Mouse (Mus musculus) forebrain, embryonic 11.5 days (tissue): ENCODE measurements around the gene Cep295. TPM values are rescaled to one million over a fixed set of nuclear protein-coding genes. Genes with fewer than 3 reads are reported as not detected.
"Not testable (repeated sequence)": the region's sequence is repeated elsewhere in the genome, so short reads cannot be mapped to it uniquely, and the experiment has no call there.

Source experiments
- ATAC-seq: fragments of 200-750 bp; cut with Nextera tagmentation; replicated peaks from 2 replicates; pipeline ENCODE4 v1.8.0; 2017; ENCODE audit warnings: moderate TSS enrichment; ENCODE audit not compliant: low FRiP score
- DNase-seq: peaks from one replicate; pipeline ENCODE4 v3.0.0-alpha.2; 2017; ENCODE audit warnings: low spot score
- H3K27ac ChIP-seq: fragments of 300-500 bp; sonication (generic); 2 replicates; pipeline ENCODE4 v1.5.1; 2014; ENCODE audit warnings: low read depth, low read length
- H3K27me3 ChIP-seq: fragments of 300-500 bp; sonication (generic); 2 replicates; pipeline ENCODE4 v1.6.1; 2014; ENCODE audit warnings: mild to moderate bottlenecking, low read length, mixed read lengths; ENCODE audit not compliant: control insufficient read depth, insufficient read depth
- H3K36me3 ChIP-seq: fragments of 300-500 bp; sonication (generic); 2 replicates; pipeline ENCODE4 v1.6.1; 2014; ENCODE audit warnings: mild to moderate bottlenecking, low read length, moderate library complexity, mixed read lengths; ENCODE audit not compliant: control insufficient read depth, insufficient read depth
- H3K4me1 ChIP-seq: fragments of 300-500 bp; sonication (generic); replicated peaks from 2 replicates; pipeline ENCODE4 v1.6.1; 2014; ENCODE audit warnings: low read length, mixed read lengths; ENCODE audit not compliant: control insufficient read depth, insufficient read depth
- H3K4me2 ChIP-seq: fragments of 300-500 bp; sonication (generic); 2 replicates; pipeline ENCODE4 v1.6.1; 2014; ENCODE audit warnings: low read depth, mild to moderate bottlenecking, low read length, moderate library complexity, mixed read lengths; ENCODE audit not compliant: severe bottlenecking
- H3K4me3 ChIP-seq: fragments of 300-500 bp; sonication (generic); 2 replicates; pipeline ENCODE4 v1.5.1; 2014; ENCODE audit warnings: low read depth, low read length
- H3K9ac ChIP-seq: fragments of 300-500 bp; sonication (generic); 2 replicates; pipeline ENCODE4 v1.6.1; 2014; ENCODE audit warnings: low read length
- H3K9me3 ChIP-seq: fragments of 300-500 bp; sonication (generic); 2 replicates; pipeline ENCODE4 v1.6.1; 2016; ENCODE audit warnings: low read length, mixed read lengths; ENCODE audit not compliant: control insufficient read depth
- WGBS: fragments of 180-500 bp; shearing (Covaris S2); extraction: QIAGEN DNeasy Blood & Tissue Kit; methylation state at CpG from one replicate; pipeline ENCODE4 v1.1.7; 2014; 5-methylcytosine and 5-hydroxymethylcytosine counted together
- polyA plus RNA-seq: library from polyadenylated mRNA; unstranded; fragments of >200 nt; fragmentation: Nextera tagmentation; extraction: Ambion mirVana; gene quantifications from 2 replicates; pipeline ENCODE4 v1.2.1, GENCODE M21; 2014

The Cep295 gene
- polyA plus RNA-seq, 1 experiment from 2014 or later = 28.3 TPM

DNA sequence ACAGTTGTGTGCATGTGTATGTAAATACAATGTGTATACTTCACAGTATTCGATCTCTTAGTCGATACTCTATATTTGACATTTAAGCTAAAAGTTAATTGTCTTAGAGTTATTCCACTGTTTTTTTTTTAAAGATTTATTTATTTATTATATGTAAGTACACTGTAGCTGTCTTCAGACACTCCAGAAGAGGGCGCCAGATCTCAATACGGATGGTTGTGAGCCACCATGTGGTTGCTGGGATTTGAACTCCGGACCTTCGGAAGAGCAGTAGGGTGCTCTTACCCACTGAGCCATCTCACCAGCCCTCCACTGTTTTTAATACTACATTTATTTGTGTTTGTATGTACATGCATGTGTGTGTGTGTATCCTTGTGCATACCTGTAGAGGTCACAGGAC lies 55.6 kb downstream of the Cep295 start:
- not testable (repeated sequence) for ATAC-seq, H3K27ac ChIP-seq, H3K27me3 ChIP-seq, DNase-seq, H3K4me2 ChIP-seq, H3K9ac ChIP-seq, H3K4me3 ChIP-seq, H3K36me3 ChIP-seq, H3K4me1 ChIP-seq, H3K9me3 ChIP-seq
- WGBS = 78% methylated on average over 6 of the region's 6 CpGs

- WGBS = 66% methylated on average over 6 of the region's 6 CpGs
These were observed 56.2 kb downstream of the Cep295 start for GRCm38 (mm10) chr9:15301399-15301798.

GRCm38 (mm10) chr9:15300056-15300455 lies 57.5 kb downstream of the Cep295 start:
- Histone ChIP-seq H3K4me1 (no peaks in the 10 kb centered on the region), H3K4me2 (no peak overlapping the region), H3K4me3 (no peak overlapping the region), H3K27me3 (no peaks in the 10 kb centered on the region), H3K27ac (no peak overlapping the region), H3K9ac (no peak overlapping the region), H3K36me3 (no peaks in the 10 kb centered on the region), H3K9me3 (no peaks in the 10 kb centered on the region)
- WGBS = 86% methylated on average over 5 of the region's 5 CpGs
- no peak for DNase-seq
- no peak for ATAC-seq

More at GRCm38 (mm10) chr9:15301399-15301798, 56.2 kb downstream of the Cep295 start:
- no peak overlapping the region for H3K4me2 ChIP-seq
- no peaks in the 10 kb centered on the region for H3K27me3 ChIP-seq
- DNase-seq (no peak), ATAC-seq (no peak)
- no peak overlapping the region for H3K4me3 ChIP-seq
- H3K9ac ChIP-seq = no peak overlapping the region
- no peaks in the 10 kb centered on the region for H3K36me3 ChIP-seq
- H3K4me1 ChIP-seq = no peaks in the 10 kb centered on the region
- H3K27ac ChIP-seq = no peak overlapping the region
- H3K9me3 ChIP-seq = no peaks in the 10 kb centered on the region

GRCm38 (mm10) chr9:15298451-15298850 lies 59.1 kb downstream of the Cep295 start:
- Histone ChIP-seq H3K27me3 (no peaks in the 10 kb centered on the region), H3K4me1 (no peaks in the 10 kb centered on the region), H3K4me3 (no peak overlapping the region), H3K36me3 (no peaks in the 10 kb centered on the region), H3K4me2 (no peak overlapping the region), H3K27ac (no peak overlapping the region), H3K9ac (no peak overlapping the region), H3K9me3 (no peaks in the 10 kb centered on the region)
- DNase-seq (no peak), ATAC-seq (no peak)
- WGBS = 75% methylated on average over 2 of the region's 2 CpGs

DNA sequence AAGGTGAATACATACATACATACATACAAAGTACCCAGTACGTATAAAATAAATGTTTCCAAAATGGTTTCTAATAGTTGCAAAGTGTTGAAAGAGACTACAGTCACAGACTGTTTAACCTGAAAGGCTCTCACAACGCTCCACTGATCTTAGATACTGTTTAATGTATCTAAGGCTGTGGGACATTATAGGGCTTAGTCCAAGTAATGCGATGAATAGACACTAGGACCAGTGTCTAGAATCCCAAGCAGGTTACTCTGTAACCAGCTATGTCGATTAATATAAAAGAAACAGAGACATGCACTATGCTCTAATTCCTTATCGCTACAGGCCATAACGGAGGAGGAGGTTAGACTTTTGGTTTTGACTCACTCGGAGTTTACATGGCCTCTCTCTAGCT lies 60.5 kb downstream of the Cep295 start:
- Histone ChIP-seq H3K9me3 (no peaks in the 10 kb centered on the region), H3K4me2 (no peak overlapping the region), H3K9ac (no peak overlapping the region), H3K27me3 (no peaks in the 10 kb centered on the region), H3K4me1 (no peaks in the 10 kb centered on the region), H3K36me3 (no peaks in the 10 kb centered on the region), H3K27ac (no peak overlapping the region), H3K4me3 (no peak overlapping the region)
- WGBS = 89% methylated on average over 7 of the region's 7 CpGs
- DNase-seq (no peak), ATAC-seq (no peak)

DNA sequence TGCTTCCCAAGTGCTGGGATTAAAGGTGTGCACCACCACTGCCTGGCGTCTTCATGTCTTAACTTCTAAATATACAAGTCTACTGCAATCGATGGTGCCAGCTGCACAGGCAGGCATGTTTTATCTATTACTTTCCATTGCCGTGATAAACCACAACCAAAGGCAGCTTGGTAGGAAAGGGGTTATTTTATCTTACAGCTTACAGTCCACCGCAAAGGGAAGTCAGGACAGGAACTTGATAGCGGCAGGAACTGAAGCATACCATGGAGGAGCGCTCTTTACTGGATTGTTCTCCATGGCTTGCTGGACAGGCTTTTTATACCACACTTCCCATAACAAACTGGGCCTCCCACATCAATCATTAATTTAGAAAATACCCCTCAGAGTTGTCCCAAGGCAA lies 68.3 kb downstream of the Cep295 start:
- 88% methylated on average over 6 of the region's 6 CpGs for WGBS
- H3K27me3 ChIP-seq = no peaks in the 10 kb centered on the region
- no peak overlapping the region for H3K4me2 ChIP-seq
- no peaks in the 10 kb centered on the region for H3K36me3 ChIP-seq
- no peaks in the 10 kb centered on the region for H3K4me1 ChIP-seq
- no peaks in the 10 kb centered on the region for H3K9me3 ChIP-seq
- no peak overlapping the region for H3K4me3 ChIP-seq
- H3K27ac ChIP-seq = no peak overlapping the region
- ATAC-seq (no peak), DNase-seq (no peak)
- H3K9ac ChIP-seq = no peak overlapping the region

GRCm38 (mm10) chr9:15288402-15288801 lies 69.2 kb downstream of the Cep295 start:
- Histone ChIP-seq H3K9ac (no peak overlapping the region), H3K4me3 (no peak overlapping the region), H3K27me3 (no peaks in the 10 kb centered on the region), H3K27ac (no peak overlapping the region), H3K36me3 (no peaks in the 10 kb centered on the region), H3K4me2 (no peak overlapping the region), H3K4me1 (no peaks in the 10 kb centered on the region), H3K9me3 (no peaks in the 10 kb centered on the region)
- no peak for ATAC-seq
- no peak for DNase-seq
- 86% methylated on average over 3 of the region's 3 CpGs for WGBS

GRCm38 (mm10) chr9:15287846-15288245 lies 69.7 kb downstream of the Cep295 start:
- Histone ChIP-seq H3K4me2 (no peak overlapping the region), H3K27ac (no peak overlapping the region), H3K36me3 (no peaks in the 10 kb centered on the region), H3K9ac (no peak overlapping the region), H3K4me1 (no peaks in the 10 kb centered on the region), H3K4me3 (no peak overlapping the region), H3K9me3 (no peaks in the 10 kb centered on the region), H3K27me3 (no peaks in the 10 kb centered on the region)
- no peak for DNase-seq
- no peak for ATAC-seq
- WGBS = 52% methylated on average over 6 of the region's 6 CpGs

DNA sequence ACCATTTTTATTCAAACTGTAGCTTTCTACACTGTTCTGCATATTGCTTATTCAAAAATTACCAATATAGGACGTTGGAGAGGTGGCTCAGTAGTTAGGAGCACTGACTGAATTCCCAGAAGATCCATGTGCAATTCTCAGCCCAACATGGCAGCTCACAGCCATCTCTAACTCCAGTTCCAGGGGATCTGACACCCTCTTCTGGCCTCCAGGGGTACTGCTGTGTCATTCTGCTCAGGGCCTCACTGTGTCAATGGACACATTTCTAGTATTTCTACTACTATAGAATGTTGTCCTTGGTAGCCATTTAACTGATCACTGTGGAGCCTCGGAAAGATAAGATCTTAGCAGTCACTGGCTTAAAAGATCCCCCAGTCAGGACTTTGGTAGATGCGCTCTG lies 72.1 kb downstream of the Cep295 start:
- no peak overlapping the region for H3K27ac ChIP-seq
- H3K4me1 ChIP-seq = 0 out of 2 replicates have a peak, but pooled peaks cover 4% of the 10 kb centered on the region
- no peak for DNase-seq
- H3K27me3 ChIP-seq = no peaks in the 10 kb centered on the region
- H3K4me2 ChIP-seq = no peak overlapping the region
- WGBS = 61% methylated on average over 3 of the region's 3 CpGs
- no peak for ATAC-seq
- H3K9ac ChIP-seq = no peak overlapping the region
- H3K36me3 ChIP-seq = no peaks in the 10 kb centered on the region
- H3K9me3 ChIP-seq = no peaks in the 10 kb centered on the region
- no peak overlapping the region for H3K4me3 ChIP-seq
